Mouse (Mus musculus) liver, embryonic 14.5 days (tissue): Measurements from ENCODE around the gene Ccdc134.

ENCODE experiments used
- CTCF ChIP-seq: IDR thresholded peaks from 2 replicates; pipeline ENCODE4 v1.5.1; 2016; ENCODE audit warnings: antibody characterized with exemption, low read depth, control low read depth
- EP300 ChIP-seq: IDR thresholded peaks from 2 replicates; pipeline ENCODE4 v1.6.1; 2016; ENCODE audit warnings: antibody characterized with exemption, low read depth

GRCm38 (mm10) chr15:82172648-82173047 is 44.9 kb downstream of the Ccdc134 start:
- no peak for TF ChIP-seq CTCF
- no peak for TF ChIP-seq EP300
